Mouse (Mus musculus): ENCODE data around the gene Ip6k2.
A peak's percentile ranks its signal among the peaks of the same experiment; 100 is the strongest.

Gene Ip6k2

GRCm38 (mm10) chr9:108782836-108783547 is 604 bp upstream of the Ip6k2 start:
- no peak for DNase-seq (ENCODE audit: inconsistent ontology term)

- peak; percentile 45 for DNase-seq (ENCODE audit: inconsistent ontology term)
Observed at GRCm38 (mm10) chr9:108785416-108785815, 1.8 kb downstream of the Ip6k2 start.

- DNase-seq (ENCODE audit: inconsistent ontology term): no peak
Observed at GRCm38 (mm10) chr9:108786494-108786893, 2.9 kb downstream of the Ip6k2 start.

- no peak for DNase-seq (ENCODE audit: inconsistent ontology term)
Observed at GRCm38 (mm10) chr9:108787080-108787479, 3.5 kb downstream of the Ip6k2 start.

GRCm38 (mm10) chr9:108788713-108789112 is 5.1 kb downstream of the Ip6k2 start:
- DNase-seq (ENCODE audit: inconsistent ontology term): no peak

GRCm38 (mm10) chr9:108792307-108792706 is 8.7 kb downstream of the Ip6k2 start:
- no peak for DNase-seq (ENCODE audit: inconsistent ontology term)

GRCm38 (mm10) chr9:108792730-108793129 is 9.1 kb downstream of the Ip6k2 start:
- DNase-seq (ENCODE audit: inconsistent ontology term): no peak

- no peak for DNase-seq (ENCODE audit: inconsistent ontology term)
Observed at GRCm38 (mm10) chr9:108795281-108795680, 11.7 kb downstream of the Ip6k2 start.

GRCm38 (mm10) chr9:108795762-108796161 is 12.2 kb downstream of the Ip6k2 start:
- DNase-seq (ENCODE audit: inconsistent ontology term): peak; percentile 72

- peak; percentile 81 for DNase-seq (ENCODE audit: inconsistent ontology term)
Observed at GRCm38 (mm10) chr9:108796351-108796981, 12.9 kb downstream of the Ip6k2 start.

GRCm38 (mm10) chr9:108797477-108797876 is 13.9 kb downstream of the Ip6k2 start:
- peak; percentile 17 for DNase-seq (ENCODE audit: inconsistent ontology term)

- DNase-seq (ENCODE audit: inconsistent ontology term): no peak
Observed at GRCm38 (mm10) chr9:108798508-108799075, 15.0 kb downstream of the Ip6k2 start.

- DNase-seq (ENCODE audit: inconsistent ontology term): no peak
Observed at GRCm38 (mm10) chr9:108799564-108799963, 16.0 kb downstream of the Ip6k2 start.

GRCm38 (mm10) chr9:108805768-108806167 is 22.2 kb downstream of the Ip6k2 start:
- DNase-seq (ENCODE audit: inconsistent ontology term): no peak

- DNase-seq (ENCODE audit: inconsistent ontology term): no peak
Observed at GRCm38 (mm10) chr9:108806379-108806778, 22.8 kb downstream of the Ip6k2 start.

GRCm38 (mm10) chr9:108806831-108807230 is 23.2 kb downstream of the Ip6k2 start:
- no peak for DNase-seq (ENCODE audit: inconsistent ontology term)

GRCm38 (mm10) chr9:108807674-108808073 is 24.1 kb downstream of the Ip6k2 start:
- no peak for DNase-seq (ENCODE audit: inconsistent ontology term)

GRCm38 (mm10) chr9:108808163-108808665 is 24.6 kb downstream of the Ip6k2 start, which contains the start of gene Nckipsd:
Nckipsd (plus strand) TSS chr9:108808368.
- peak; percentile 94 for DNase-seq (ENCODE audit: inconsistent ontology term)

- DNase-seq (ENCODE audit: inconsistent ontology term): no peak
Observed at GRCm38 (mm10) chr9:108809188-108809587, 25.6 kb downstream of the Ip6k2 start.

GRCm38 (mm10) chr9:108809723-108810122 is 26.1 kb downstream of the Ip6k2 start:
- DNase-seq (ENCODE audit: inconsistent ontology term): no peak

GRCm38 (mm10) chr9:108810516-108810915 is 26.9 kb downstream of the Ip6k2 start:
- DNase-seq (ENCODE audit: inconsistent ontology term): no peak

GRCm38 (mm10) chr9:108815557-108815956 is 32.0 kb downstream of the Ip6k2 start:
- no peak for DNase-seq (ENCODE audit: inconsistent ontology term)

GRCm38 (mm10) chr9:108819495-108819894 is 35.9 kb downstream of the Ip6k2 start:
- DNase-seq (ENCODE audit: inconsistent ontology term): peak; percentile 26
